Mouse (Mus musculus) stomach, postnatal 0 days (tissue): ENCODE data around the gene Cdk19. TPM values are rescaled to one million over a fixed set of nuclear protein-coding genes. Genes with fewer than 3 reads are reported as not detected.

ENCODE experiments used
- ATAC-seq: fragments of 200-750 bp; cut with Nextera tagmentation; 2 replicates; pipeline ENCODE4 v1.8.0; 2017; ENCODE audit not compliant: low FRiP score, low TSS enrichment
- DNase-seq: peaks from one replicate; pipeline ENCODE4 v3.0.0-alpha.2; 2016; ENCODE audit warnings: low spot score
- H3K27ac ChIP-seq: fragments of 300-500 bp; sonication (generic); replicated peaks from 2 replicates; pipeline ENCODE4 v1.5.1; 2014; ENCODE audit warnings: mild to moderate bottlenecking, control low read depth
- H3K27me3 ChIP-seq: fragments of 300-500 bp; sonication (generic); 2 replicates; pipeline ENCODE4 v1.6.1; 2014; ENCODE audit warnings: low read length; ENCODE audit not compliant: control insufficient read depth, insufficient read depth
- H3K36me3 ChIP-seq: fragments of 300-500 bp; sonication (generic); 2 replicates; pipeline ENCODE4 v1.6.1; 2014; ENCODE audit warnings: low read length, mixed read lengths; ENCODE audit not compliant: control insufficient read depth, insufficient read depth
- H3K4me1 ChIP-seq: fragments of 300-500 bp; sonication (generic); replicated peaks from 2 replicates; pipeline ENCODE4 v1.6.1; 2014; ENCODE audit warnings: antibody characterized with exemption; ENCODE audit not compliant: control insufficient read depth, insufficient read depth
- H3K4me2 ChIP-seq: fragments of 300-500 bp; sonication (generic); replicated peaks from 2 replicates; pipeline ENCODE4 v1.6.1; 2014; ENCODE audit warnings: low read depth, mild to moderate bottlenecking, control low read depth, moderate library complexity
- H3K4me3 ChIP-seq: fragments of 300-500 bp; sonication (generic); 2 replicates; pipeline ENCODE4 v1.5.1; 2014; ENCODE audit warnings: low read depth, low read length, control low read depth
- H3K9ac ChIP-seq: fragments of 300-500 bp; sonication (generic); 2 replicates; pipeline ENCODE4 v1.6.1; 2014; ENCODE audit warnings: mild to moderate bottlenecking, low read length, control low read depth, mixed read lengths
- H3K9me3 ChIP-seq: fragments of 300-500 bp; sonication (generic); 2 replicates; pipeline ENCODE4 v1.6.1; 2016; ENCODE audit warnings: low read length; ENCODE audit not compliant: control insufficient read depth
- CTCF ChIP-seq: IDR thresholded peaks from 2 replicates; pipeline ENCODE4 v1.5.1; 2016; ENCODE audit warnings: antibody characterized with exemption, low read depth, mild to moderate bottlenecking, moderate library complexity
- EP300 ChIP-seq: optimal IDR thresholded peaks from 2 replicates; pipeline ENCODE3; 2016; ENCODE audit warnings: antibody characterized with exemption
- WGBS: fragments of 180-500 bp; shearing (Covaris S2); extraction: QIAGEN DNeasy Blood & Tissue Kit; methylation state at CpG from one replicate; pipeline ENCODE4 v1.1.7; 2014; 5-methylcytosine and 5-hydroxymethylcytosine counted together
- polyA plus RNA-seq: library from polyadenylated mRNA; unstranded; fragments of >200 nt; fragmentation: Nextera tagmentation; extraction: Ambion mirVana; gene quantifications from 2 replicates; pipeline ENCODE4 v1.2.1, GENCODE M21; 2015

Gene Cdk19
- polyA plus RNA-seq, 1 experiment from 2014 or later = 4.4 TPM

DNA sequence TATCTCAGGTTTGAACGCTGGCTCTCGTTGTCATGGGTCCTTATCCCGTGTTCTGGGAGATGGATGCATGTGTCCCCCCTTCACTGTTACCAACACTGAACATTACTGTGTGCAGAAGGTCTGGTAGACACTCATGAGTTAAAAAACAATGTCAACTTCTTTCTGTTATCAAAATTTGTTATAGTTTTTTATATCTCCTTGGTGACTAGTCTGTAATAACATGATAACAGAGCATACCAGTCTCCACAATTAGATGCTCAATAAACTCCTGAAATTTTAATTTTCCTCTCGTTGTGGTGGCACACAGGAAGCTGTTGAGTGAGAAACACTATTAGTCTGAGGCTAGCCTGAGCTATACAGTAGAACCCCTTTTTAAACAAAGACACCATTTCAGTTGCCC, 159.1 kb downstream of the Cdk19 start:
- TF ChIP-seq CTCF (no peak), EP300 (no peak)
- H3K9me3 ChIP-seq = no peaks in the 10 kb centered on the region
- H3K27ac ChIP-seq = no peak overlapping the region
- no peaks in the 10 kb centered on the region for H3K27me3 ChIP-seq
- no peak for ATAC-seq
- H3K4me2 ChIP-seq = no peak overlapping the region
- 87% methylated on average over 4 of the region's 4 CpGs for WGBS
- no peak for DNase-seq
- H3K4me3 ChIP-seq = no peak overlapping the region
- no peaks in the 10 kb centered on the region for H3K36me3 ChIP-seq
- H3K9ac ChIP-seq = no peak overlapping the region
- H3K4me1 ChIP-seq = no peaks in the 10 kb centered on the region

DNA sequence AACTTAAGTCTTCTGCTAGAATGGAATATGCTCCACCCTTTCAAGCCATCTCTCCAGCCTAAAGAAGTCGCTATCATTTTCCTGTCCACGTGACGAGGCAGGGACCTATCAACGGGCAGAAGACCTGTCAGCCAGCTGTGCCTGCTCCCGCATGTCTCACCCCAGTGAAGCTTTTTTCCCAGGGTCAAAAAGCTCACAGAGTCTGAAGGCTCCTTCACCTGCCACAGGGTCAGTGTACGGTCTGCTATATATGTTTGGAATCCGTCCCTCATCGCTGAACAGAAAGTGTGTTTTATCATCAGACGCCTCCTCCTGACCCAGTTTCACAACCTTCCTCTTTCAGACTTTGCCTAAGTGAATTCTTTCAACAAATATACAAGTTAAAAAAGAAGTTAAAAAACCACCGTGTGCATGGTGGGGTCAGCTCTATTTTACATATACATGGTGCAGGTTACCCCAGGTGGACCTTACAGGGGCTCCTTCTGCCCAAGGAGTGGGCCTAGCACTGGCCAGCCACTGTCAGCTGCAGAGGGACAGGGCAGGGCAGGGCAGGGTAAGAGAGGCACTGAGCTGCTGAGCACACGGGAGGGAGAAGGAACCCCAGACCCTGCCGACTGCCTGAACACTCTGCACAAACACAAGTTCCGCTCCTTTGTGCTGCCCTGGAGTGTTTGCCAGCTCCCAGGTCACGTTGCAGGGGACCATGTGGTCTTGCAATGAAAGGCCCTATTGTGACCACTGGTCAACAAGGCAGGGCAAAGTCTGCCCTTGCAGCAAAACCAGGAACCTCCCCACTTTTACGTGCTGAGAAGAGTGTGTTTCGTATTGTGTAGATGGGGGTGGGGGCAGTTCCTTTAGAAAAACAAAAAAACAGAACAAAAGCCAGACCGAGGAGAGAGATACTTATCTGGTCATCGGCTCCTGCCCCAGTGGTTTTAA, 160.2 kb downstream of the Cdk19 start:
- DNase-seq (peak; percentile 90), ATAC-seq (peak; percentile 95)
- 45% methylated on average over 18 of the region's 18 CpGs for WGBS
- Histone ChIP-seq H3K27me3 (no peaks in the 10 kb centered on the region), H3K4me1 (no peaks in the 10 kb centered on the region), H3K36me3 (no peaks in the 10 kb centered on the region), H3K27ac (peak overlapping the region; percentile 84), H3K9me3 (no peaks in the 10 kb centered on the region), H3K4me3 (no peak overlapping the region), H3K4me2 (no peak overlapping the region), H3K9ac (no peak overlapping the region)
- TF ChIP-seq EP300 (no peak), CTCF (no peak)

DNA sequence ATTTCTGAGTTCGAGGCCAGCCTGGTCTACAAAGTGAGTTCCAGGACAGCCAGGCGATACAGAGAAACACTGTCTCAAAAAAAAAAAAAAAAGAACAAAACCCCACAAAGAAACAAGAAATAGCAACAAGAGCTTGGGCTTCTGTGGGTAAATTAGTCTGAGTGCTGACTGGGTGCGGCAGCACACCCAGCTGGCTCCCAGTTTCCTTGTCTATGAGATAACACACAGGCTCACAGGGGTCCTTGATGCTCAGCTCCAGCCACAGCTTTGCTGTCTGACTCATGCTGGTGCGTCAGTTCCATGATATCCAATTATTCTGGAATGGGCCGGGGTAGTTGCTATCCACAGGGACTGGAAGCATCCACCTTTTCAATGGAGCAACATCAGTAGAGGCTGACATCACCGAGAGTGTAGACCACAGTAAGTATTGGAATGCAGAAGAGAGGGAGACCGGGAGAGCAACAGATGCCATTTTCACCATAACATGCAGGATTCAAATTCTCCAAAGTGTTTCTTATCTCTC, 161.4 kb downstream of the Cdk19 start:
- no peak overlapping the region for H3K27ac ChIP-seq
- no peak overlapping the region for H3K4me3 ChIP-seq
- DNase-seq = no peak
- H3K9ac ChIP-seq = no peak overlapping the region
- H3K4me1 ChIP-seq = no peaks in the 10 kb centered on the region
- H3K9me3 ChIP-seq = no peaks in the 10 kb centered on the region
- ATAC-seq = no peak
- 88% methylated on average over 7 of the region's 7 CpGs for WGBS
- TF ChIP-seq CTCF (no peak), EP300 (no peak)
- H3K27me3 ChIP-seq = no peaks in the 10 kb centered on the region
- no peaks in the 10 kb centered on the region for H3K36me3 ChIP-seq
- H3K4me2 ChIP-seq = no peak overlapping the region

GRCm38 (mm10) chr10:40502734-40503133, 163.4 kb downstream of the Cdk19 start:
- TF ChIP-seq EP300 (no peak), CTCF (no peak)
- Histone ChIP-seq H3K36me3 (no peaks in the 10 kb centered on the region), H3K9ac (no peak overlapping the region), H3K4me3 (no peak overlapping the region), H3K27ac (no peak overlapping the region), H3K27me3 (no peaks in the 10 kb centered on the region), H3K9me3 (no peaks in the 10 kb centered on the region), H3K4me1 (no peaks in the 10 kb centered on the region), H3K4me2 (no peak overlapping the region)
- WGBS = 55% methylated on average over 3 of the region's 3 CpGs
- ATAC-seq (no peak), DNase-seq (no peak)

DNA sequence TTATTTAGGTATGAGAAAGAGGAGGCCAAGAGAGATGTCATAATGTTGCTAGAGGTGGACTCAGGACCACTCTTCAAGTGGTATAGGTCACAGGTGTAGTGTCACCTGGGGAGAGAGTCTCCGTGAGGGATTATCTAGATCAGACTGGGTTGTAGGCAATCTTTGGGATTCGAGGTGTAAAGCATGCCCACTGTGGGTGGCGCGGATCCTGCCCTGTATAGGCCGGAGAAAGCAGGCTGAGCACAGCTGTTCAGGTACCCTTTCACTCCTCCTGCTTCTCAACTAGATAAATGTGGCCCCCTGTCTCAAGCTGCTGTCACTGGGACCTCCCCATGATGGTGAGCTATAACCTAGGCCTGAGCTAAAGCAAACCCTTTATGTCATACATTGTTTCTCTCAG, 171.0 kb downstream of the Cdk19 start:
- TF ChIP-seq CTCF = no peak
- no peak for TF ChIP-seq EP300
- H3K36me3 ChIP-seq = no peaks in the 10 kb centered on the region
- DNase-seq (no peak), ATAC-seq (peak; percentile 4; the same call in 1 of the 2 replicates)
- H3K9ac ChIP-seq = no peak overlapping the region
- no peaks in the 10 kb centered on the region for H3K4me1 ChIP-seq
- H3K9me3 ChIP-seq = no peaks in the 10 kb centered on the region
- peak overlapping the region; percentile 61 for H3K27ac ChIP-seq
- H3K27me3 ChIP-seq = no peaks in the 10 kb centered on the region
- no peak overlapping the region for H3K4me2 ChIP-seq
- H3K4me3 ChIP-seq = no peak overlapping the region
- WGBS = 92% methylated on average over 5 of the region's 5 CpGs

GRCm38 (mm10) chr10:40511221-40511677, 171.9 kb downstream of the Cdk19 start:
- no peaks in the 10 kb centered on the region for H3K4me1 ChIP-seq
- no peak overlapping the region for H3K9ac ChIP-seq
- ATAC-seq = peak; percentile 97
- 61% methylated on average over 8 of the region's 8 CpGs for WGBS
- H3K9me3 ChIP-seq = no peaks in the 10 kb centered on the region
- H3K27me3 ChIP-seq = no peaks in the 10 kb centered on the region
- H3K36me3 ChIP-seq = no peaks in the 10 kb centered on the region
- TF ChIP-seq CTCF (no peak), EP300 (peak; percentile 34)
- H3K4me3 ChIP-seq = no peak overlapping the region
- peak; percentile 80 for DNase-seq
- H3K27ac ChIP-seq = peak overlapping the region; percentile 82
- H3K4me2 ChIP-seq = 0 out of 2 replicates have a peak overlapping the region, but pooled peaks have one; percentile 21
